In the genomic region with DNA sequence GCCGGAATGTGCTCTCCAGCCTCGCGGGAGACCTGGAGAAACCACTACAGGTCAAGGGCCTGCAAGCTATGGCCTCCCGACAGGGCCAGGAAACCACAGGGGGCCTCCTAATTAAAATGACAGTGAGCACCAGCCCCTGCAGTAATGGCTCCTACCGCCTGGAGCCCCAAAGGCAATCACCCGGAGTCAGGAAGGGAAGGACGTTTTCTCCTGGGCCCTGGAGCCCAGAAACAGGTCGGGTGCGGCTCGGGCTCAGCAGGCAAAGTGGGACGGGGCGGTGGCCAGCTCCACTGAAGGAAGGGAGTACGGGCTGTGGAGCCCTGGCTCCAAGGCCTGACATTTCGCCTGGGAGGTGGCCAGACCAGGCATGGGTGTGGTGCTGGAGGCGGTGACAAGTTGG, we compare ENCODE assay signal across 9 mouse cellular contexts. TPM values are rescaled to one million over a fixed set of nuclear protein-coding genes. Genes with fewer than 3 reads are reported as not detected.
DNase-seq lines count a peak whose midpoint lies in the region; ATAC-seq lines count a peak whose summit lies in the region.
"Had no signal": no experiment of that assay in that cellular context is flagged by ENCODE, and none has a peak within 500 bp of the region (broad histone marks: within the 10 kb centered on the region; RNA-seq: fewer than 3 reads in every experiment).

No protein-coding gene starts in this region.

- peaks cover 5% of the 10 kb centered on the region; the same call in 1 of the 2 replicates for H3K27me3 ChIP-seq in limb, embryonic 11.5 days (ENCODE audit: control insufficient read depth, insufficient read depth, low read length)

- intact Hi-C loops in heart, postnatal 10 days (cut with DNase I): no loop called here

- peak overlapping the region; percentile 15; the same call in 1 of the 2 replicates for H3K4me2 ChIP-seq in limb, embryonic 11.5 days (ENCODE audit: low read depth, severe bottlenecking)

- H3K9ac ChIP-seq in limb, embryonic 11.5 days (ENCODE audit: low read length): no peak overlapping the region

- ATAC-seq in limb, embryonic 11.5 days (ENCODE audit: insufficient number of reproducible peaks, low FRiP score, low TSS enrichment, low read depth): 0 out of 2 replicates have a peak, but pooled peaks have one; percentile 15

- H3K36me3 ChIP-seq in limb, embryonic 11.5 days (ENCODE audit: control insufficient read depth, insufficient read depth, low read length): no peaks in the 10 kb centered on the region
- H3K36me3 ChIP-seq: G1E had no signal

- DNase-seq in gastrocnemius, adult 18-20 months (ENCODE audit: low spot score): peak; percentile 47
- no peak for DNase-seq in gastrocnemius, postnatal 10 days
- peak; percentile 94 for DNase-seq in ZHBTc4 (ENCODE audit: low read depth, low spot score)
- DNase-seq in heart, postnatal 10 days: peak; percentile 50 to 60
- DNase-seq in limb, embryonic 11.5 days (ENCODE audit: low spot score): peak; percentile 47
- peak; percentile 75 for DNase-seq in retina, postnatal 1 day
- DNase-seq in thymus, postnatal 14 days: no peak
- DNase-seq in spleen, postnatal 10 days (ENCODE audit: low spot score in 2 of 2): no peak

- WGBS in limb, embryonic 11.5 days: 11% methylated on average over 15 of the region's 15 CpGs

- H3K27ac ChIP-seq in limb, embryonic 11.5 days (replicated peaks; ENCODE audit: low read depth, low read length): 0 out of 2 replicates have a peak overlapping the region, but pooled peaks have one; percentile 12

- H3K4me1 ChIP-seq in limb, embryonic 11.5 days (ENCODE audit: control insufficient read depth, insufficient read depth, low read length): peaks cover 18% of the 10 kb centered on the region

- no peaks in the 10 kb centered on the region for H3K9me3 ChIP-seq in limb, embryonic 11.5 days (ENCODE audit: control insufficient read depth, low read length)
- H3K9me3 ChIP-seq: G1E had no signal

- no peak overlapping the region for H3K4me3 ChIP-seq in limb, embryonic 11.5 days (ENCODE audit: low read depth, low read length)

RNA-seq across cellular contexts. Expression of gene Myrf, which starts 26.5 kb away (rescaled TPM):
- not detected for total RNA-seq in gastrocnemius, adult 18-20 months (2021)
- total RNA-seq in gastrocnemius, postnatal 10 days (2021): under 1 TPM; 0.09 to 0.14 TPM
- total RNA-seq in heart, postnatal 10 days (2021): 1 to 10 TPM; 5.7 to 9.1 TPM
- polyA plus RNA-seq in limb, embryonic 11.5 days (2014; fragmentation: Nextera tagmentation; extraction: Ambion mirVana): 4.4 and 4.6 TPM in 2 replicates
- polyA plus RNA-seq: G1E had no signal

RNA-seq across cellular contexts. Expression of gene Dagla, which starts 37.6 kb away (rescaled TPM):
- 1 to 10 TPM; 8.3 TPM for total RNA-seq in gastrocnemius, adult 18-20 months (2021)
- total RNA-seq in gastrocnemius, postnatal 10 days (2021): 1 to 10 TPM; 8.9 to 9.3 TPM
- 1 to 10 TPM; 4.1 to 4.5 TPM for total RNA-seq in heart, postnatal 10 days (2021)
- 1.3 and 1.4 TPM in 2 replicates for polyA plus RNA-seq in limb, embryonic 11.5 days (2014; fragmentation: Nextera tagmentation; extraction: Ambion mirVana)
- polyA plus RNA-seq: G1E had no signal

Comparison
In these comparisons a context has a peak if more than half of its experiments do, and no peak if none do; other contexts are left out.
1. DNase-seq: peak in gastrocnemius, adult 18-20 months (single experiment), ZHBTc4 (single experiment), heart, postnatal 10 days (2 of 2), limb, embryonic 11.5 days (single experiment) and retina, postnatal 1 day (single experiment); none in gastrocnemius, postnatal 10 days (single experiment), thymus, postnatal 14 days (single experiment) and spleen, postnatal 10 days (0 of 2).
2. RNA of gene Myrf, which starts 26.5 kb away (total RNA-seq): 5.7 to 9.1 TPM in heart, postnatal 10 days; 0.09 to 0.14 TPM in gastrocnemius, postnatal 10 days and not detected in gastrocnemius, adult 18-20 months; every median in the first group is over 4 times any median in the second.